8 mouse cellular contexts compared by ENCODE assay signal in genomic region chr2:60863827-60864226, GRCm38 (mm10).
DNase-seq lines count a peak whose midpoint lies in the region; ATAC-seq lines count a peak whose summit lies in the region.

No protein-coding gene starts in this region.

- peaks cover 57% of the 10 kb centered on the region for H3K4me1 ChIP-seq in liver, embryonic 13.5 days (replicated peaks)

- H3K36me3 ChIP-seq in liver, embryonic 13.5 days, result peaks cover under 1% of the 10 kb centered on the region

- intact Hi-C loops in heart, postnatal 14 days (cut with DNase I), result no loop called here

- peak; percentile 13 for DNase-seq in cerebellum, adult 9-11 months
- DNase-seq in cerebellum, adult 8-10 months, result no peak
- peak; percentile 76 for DNase-seq in MN1 (ENCODE audit: low spot score)
- DNase-seq in heart, postnatal 14 days, result peak; percentile 51 to 62
- DNase-seq in liver, embryonic 13.5 days, result no peak
- no peak for DNase-seq in embryo, embryonic 9.5 days (ENCODE audit: extremely low spot score)
- no peak for DNase-seq in adrenal gland, adult (ENCODE audit: inconsistent age in 2 of 2, low spot score in 1 of 2)
- no peak for DNase-seq in adrenal gland, postnatal 4 days (ENCODE audit: low spot score in 2 of 2)

- no peaks in the 10 kb centered on the region for H3K27me3 ChIP-seq in liver, embryonic 13.5 days

- ATAC-seq in liver, embryonic 13.5 days (ENCODE audit: low read depth), result no peak

- H3K4me3 ChIP-seq in liver, embryonic 13.5 days (replicated peaks), result no peak overlapping the region

- no peak overlapping the region for H3K9ac ChIP-seq in liver, embryonic 13.5 days

- H3K4me2 ChIP-seq in liver, embryonic 13.5 days, result no peak overlapping the region

- H3K9me3 ChIP-seq in liver, embryonic 13.5 days (replicated peaks), result no peaks in the 10 kb centered on the region

- peak overlapping the region; percentile 47 for H3K27ac ChIP-seq in liver, embryonic 13.5 days

- WGBS in liver, embryonic 13.5 days (ENCODE audit: insufficient replicate concordance), result 84% methylated on average over 2 of the region's 2 CpGs

Comparison
In these comparisons a context has a peak if more than half of its experiments do, and no peak if none do; other contexts are left out.
1. DNase-seq: peak in cerebellum, adult 9-11 months (single experiment), MN1 (single experiment) and heart, postnatal 14 days (2 of 2); none in cerebellum, adult 8-10 months (single experiment), liver, embryonic 13.5 days (single experiment), embryo, embryonic 9.5 days (single experiment), adrenal gland, adult (0 of 2) and adrenal gland, postnatal 4 days (0 of 2).